Mouse (Mus musculus) layer of hippocampus, adult 6 months (tissue): ENCODE results near the gene Dph1. TPM values are rescaled to one million over a fixed set of nuclear protein-coding genes. Genes with fewer than 3 reads are reported as not detected.

ENCODE experiments used
- long read RNA-seq, 2 experiments: library from polyadenylated mRNA; unstranded; transcript quantifications; one replicate each; pipeline ENCODE4 v2.0.0; 2019 to 2020
- microRNA-seq: library from miRNA; unstranded; fragments of <30 nt; microRNA quantifications from one replicate; pipeline ENCODE4 v1.2.0, GENCODE M21; 2020
- polyA plus RNA-seq: library from polyadenylated mRNA; unstranded; fragments of <200 nt; fragmentation: Nextera tagmentation; gene quantifications from 2 replicates; pipeline ENCODE4 v1.2.3, GENCODE M21; 2021

Dph1 gene
- polyA plus RNA-seq: 17.7 and 18.5 TPM in 2 replicates
- long read RNA-seq, experiment 1, transcript Dph1-201 (13 exons, 2,139 nt): major isoform, 26 of 41 reads
- long read RNA-seq, experiment 1, partial matches to known transcripts: 6 of 41 reads
- long read RNA-seq, experiment 1, other reads (novel, unspliced or antisense): 9 of 41 reads
- long read RNA-seq, experiment 2, transcript Dph1-201 (13 exons, 2,139 nt): major isoform, 67 of 87 reads
- long read RNA-seq, experiment 2, partial matches to known transcripts: 5 of 87 reads
- long read RNA-seq, experiment 2, other reads (novel, unspliced or antisense): 15 of 87 reads

DNA sequence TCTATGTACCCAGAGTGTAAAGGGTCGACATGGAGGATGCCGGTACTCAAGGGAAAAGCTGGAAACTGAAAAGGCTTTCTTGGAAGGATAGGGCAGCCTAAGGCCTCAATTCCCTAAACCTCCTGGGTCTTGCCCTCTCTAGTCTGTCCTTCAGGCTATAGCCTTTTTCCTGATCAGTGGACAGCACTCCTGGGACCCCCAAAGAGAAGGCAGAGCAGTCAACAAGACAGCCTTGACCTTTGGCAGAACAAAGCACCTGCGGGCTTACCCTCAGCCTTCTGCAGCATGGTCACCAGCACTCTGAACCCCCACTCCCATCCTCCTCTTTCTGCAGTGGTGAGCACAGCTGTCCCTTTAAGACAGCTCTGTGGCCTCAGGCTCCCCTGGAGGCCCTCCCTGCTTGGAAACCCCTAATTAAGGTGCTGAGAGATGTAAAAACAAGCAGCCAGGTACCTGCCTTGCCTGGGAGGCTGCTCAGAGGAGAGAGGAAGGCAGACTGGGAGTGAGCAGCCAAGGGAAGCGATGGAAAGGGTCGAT lies at the start of gene Dph1:
Gene Dph1 (minus strand): TSS at position 337 of the 537 bp plus-strand sequence.

DNA sequence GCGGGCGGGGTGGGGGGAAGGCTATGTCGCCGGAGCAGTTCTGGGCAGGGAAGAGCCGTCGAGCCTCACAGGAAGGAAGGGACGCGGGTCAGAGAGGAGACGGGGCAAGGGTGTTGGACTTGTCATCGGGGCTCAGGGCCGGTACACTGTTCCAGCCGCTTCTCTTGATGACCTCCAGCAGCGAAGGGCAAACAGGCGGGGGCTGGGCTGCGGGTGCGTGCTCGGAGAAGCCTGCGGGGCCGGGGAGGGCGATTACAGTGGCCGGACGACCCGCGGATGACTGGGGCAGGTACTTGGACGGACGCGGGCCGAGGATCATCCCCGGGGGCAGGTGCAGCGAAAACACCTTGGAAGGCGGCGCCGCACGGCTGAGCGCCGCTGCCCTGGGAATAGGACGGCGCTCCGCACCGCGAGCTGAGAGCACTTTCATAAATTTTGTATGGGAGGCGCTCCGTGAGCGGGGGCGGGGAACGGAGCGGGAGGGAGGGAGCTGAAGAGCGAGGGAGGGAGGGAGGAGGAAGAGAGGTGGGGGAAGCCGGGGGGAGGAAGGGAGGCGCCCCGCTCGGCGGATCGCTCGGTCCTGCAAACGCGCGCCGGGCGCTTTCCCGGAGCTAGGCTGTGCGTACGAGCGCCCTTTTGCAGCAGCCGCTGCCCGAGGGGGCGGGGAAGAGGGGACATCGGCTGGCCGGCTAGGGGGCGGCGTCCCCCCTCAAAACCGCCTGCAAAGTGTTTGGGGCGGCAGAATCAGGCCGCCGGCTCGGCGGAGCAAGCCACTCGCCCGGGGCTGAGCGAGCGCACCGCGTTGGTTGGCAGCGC lies 2.4 kb upstream of the Dph1 start, which contains the start of gene Rtn4rl1:
Gene Rtn4rl1 (plus strand): TSS at position 528 of the 816 bp plus-strand sequence.

DNA sequence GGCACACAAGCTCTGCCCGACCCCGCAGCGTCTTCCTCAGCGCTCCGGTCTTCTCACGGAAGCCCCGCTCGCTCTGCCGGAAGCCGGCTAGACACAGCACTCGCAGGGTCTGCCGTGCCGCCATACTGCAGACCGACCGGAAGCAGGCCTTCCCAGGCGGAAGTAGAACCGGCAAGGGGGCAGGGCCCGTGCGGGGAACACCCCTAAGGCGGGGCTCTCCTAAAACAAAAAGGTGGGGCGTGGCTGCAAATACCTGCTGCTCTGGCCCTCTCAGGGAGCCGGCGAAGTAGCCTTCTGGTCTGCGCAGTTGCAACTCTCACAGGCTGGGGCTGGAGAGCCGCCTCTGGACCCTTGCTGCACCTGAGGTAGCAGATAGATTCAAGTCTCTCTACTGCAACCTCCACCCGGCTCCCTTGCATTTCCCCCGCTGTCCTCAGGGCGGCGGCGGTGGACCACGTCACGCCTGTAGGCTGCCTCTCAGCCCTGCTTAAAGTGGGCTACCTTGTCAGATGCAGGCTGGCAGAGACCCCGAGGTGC lies 12.3 kb downstream of the Dph1 start, which contains the start of gene Ovca2:
Gene Ovca2 (minus strand): TSS at position 164 of the 537 bp plus-strand sequence.

DNA sequence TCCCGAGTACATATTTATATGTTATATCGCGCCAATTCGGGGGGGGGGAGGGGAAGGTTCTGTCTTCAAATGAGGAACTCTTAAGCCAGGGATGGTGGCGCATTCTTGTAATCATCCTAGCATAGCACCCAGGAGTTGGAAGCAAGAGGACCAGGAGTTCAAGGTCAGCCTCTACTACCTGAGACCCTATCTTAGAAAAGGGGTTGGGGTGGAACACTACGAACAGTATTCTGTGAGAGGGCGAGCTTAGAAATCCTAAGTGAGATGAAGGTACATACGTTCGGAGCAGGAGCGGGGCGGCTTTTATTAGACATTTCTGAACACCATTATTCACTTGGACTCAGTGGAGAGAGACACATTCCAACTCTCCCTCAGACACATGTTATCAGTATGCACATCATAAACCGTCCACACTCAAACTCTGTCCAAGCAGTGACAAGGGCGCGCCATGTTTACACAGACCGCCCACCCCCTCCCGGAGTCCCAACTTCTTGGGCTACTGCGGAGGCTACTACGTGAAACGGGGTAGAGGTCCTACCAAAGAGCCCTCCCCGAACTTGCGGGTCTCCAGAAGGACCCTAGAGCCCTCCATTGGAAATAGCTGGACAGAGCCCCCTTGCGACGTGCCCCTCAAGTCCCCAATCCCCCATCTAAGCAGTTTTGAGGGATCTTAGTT lies 21.5 kb downstream of the Dph1 start, which contains the start of gene Hic1:
Gene Hic1 (minus strand): TSS at position 115 of the 676 bp plus-strand sequence.

Small RNA genes within 50 kb of the gene (microRNA-seq; reads per million reads assigned to microRNA genes)
- 15,813 reads per million, percentile 98 among the genes with 10 or more reads in this experiment for gene Mir132
- gene Mir212: 663 reads per million, percentile 78 among the genes with 10 or more reads in this experiment

Other genes starting within 250 kb of the Dph1 start
- gene Hic1, start 21.7 kb downstream of the Dph1 start, polyA plus RNA-seq: 0.39 and 0.54 TPM in 2 replicates
- 18.4 and 20.6 TPM in 2 replicates for gene Ovca2, start 12.4 kb downstream of the Dph1 start, polyA plus RNA-seq
- gene Rtn4rl1, start 2.5 kb upstream of the Dph1 start, polyA plus RNA-seq: 30.8 and 31.3 TPM in 2 replicates
- gene Rpa1, start 157.1 kb upstream of the Dph1 start, polyA plus RNA-seq: 35.7 and 45.7 TPM in 2 replicates
- 11.1 and 14.0 TPM in 2 replicates for gene Smyd4, start 157.2 kb upstream of the Dph1 start, polyA plus RNA-seq
- 9.7 and 15.3 TPM in 2 replicates for gene Serpinf1, start 231.5 kb upstream of the Dph1 start, polyA plus RNA-seq
- 0.14 and 0.40 TPM in 2 replicates for gene Serpinf2, start 248.3 kb upstream of the Dph1 start, polyA plus RNA-seq